Mouse (Mus musculus) adrenal gland, adult 10 weeks (tissue): ENCODE data around the gene Mrgprb1. TPM values are rescaled to one million over a fixed set of nuclear protein-coding genes. Genes with fewer than 3 reads are reported as not detected.

ENCODE experiments used
- polyA plus RNA-seq: library from polyadenylated mRNA; stranded (reverse); fragments of 350-450 nt; fragmentation: Illumina TruSeq; extraction: RNeasy Lipid Tissue Mini Kit (QIAGEN cat#74804); gene quantifications from one replicate; pipeline ENCODE4 v1.2.3, GENCODE M21; 2014; ENCODE audit warnings: low read depth, low replicate concordance

Gene Mrgprb1
- 0.52 TPM for polyA plus RNA-seq

DNA sequence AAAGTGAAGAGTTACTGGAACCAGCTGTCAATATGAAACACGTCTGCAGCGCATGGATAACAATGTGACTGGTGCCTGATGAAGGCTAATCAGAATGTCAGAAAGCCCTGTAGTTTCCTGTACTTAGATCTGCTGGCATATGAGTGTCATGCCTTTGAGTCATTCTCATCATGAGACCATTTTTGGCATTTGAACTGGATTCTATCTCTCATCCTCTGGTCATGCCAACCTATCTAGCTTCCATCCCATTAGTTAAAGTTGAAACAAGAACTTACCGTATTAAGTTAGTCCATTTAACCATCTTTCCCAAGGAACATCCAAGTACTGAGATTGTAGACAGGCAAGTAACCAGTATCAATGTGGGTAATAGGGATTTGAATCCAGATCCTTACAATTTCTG is at the start of gene Mrgprb1:
Gene Mrgprb1, minus strand, starts transcription at position 101 of the 400 bp plus-strand sequence.

GRCm38 (mm10) chr7:48499221-48499620 is 43.1 kb upstream of the Mrgprb1 start, which contains the start of gene Mrgprx2:
Mrgprx2 (minus strand) TSS chr7:48499321.

Other genes starting within 250 kb of the Mrgprb1 start
- gene Mrgprb8, start 67.8 kb downstream of the Mrgprb1 start, polyA plus RNA-seq = not detected
- 0.23 TPM for gene Mrgprx2, start 43.0 kb upstream of the Mrgprb1 start, polyA plus RNA-seq
- gene Mrgprb2, start 101.7 kb upstream of the Mrgprb1 start, polyA plus RNA-seq = 0.47 TPM
- gene Mrgprb3, start 187.5 kb upstream of the Mrgprb1 start, polyA plus RNA-seq = not detected